Mouse (Mus musculus) forebrain, embryonic 10.5 days (tissue): ENCODE data around the gene Dmc1. TPM values are rescaled to one million over a fixed set of nuclear protein-coding genes. Genes with fewer than 3 reads are reported as not detected.
A peak's percentile ranks its signal among the peaks of the same experiment; 100 is the strongest.

Experiments
- DNase-seq: peaks from one replicate; pipeline ENCODE4 v3.0.0-alpha.2; 2017; ENCODE audit warnings: low spot score; ENCODE audit errors: extremely low spot score
- H3K27ac ChIP-seq: fragments of 300-500 bp; sonication (generic); 2 replicates; pipeline ENCODE4 v1.5.1; 2016; ENCODE audit warnings: mild to moderate bottlenecking
- H3K27me3 ChIP-seq: fragments of 300-500 bp; sonication (generic); 2 replicates; pipeline ENCODE4 v1.6.1; 2016; ENCODE audit warnings: mild to moderate bottlenecking; ENCODE audit not compliant: poor library complexity, severe bottlenecking
- H3K36me3 ChIP-seq: fragments of 300-500 bp; sonication (generic); replicated peaks from 2 replicates; pipeline ENCODE4 v1.6.1; 2016; ENCODE audit warnings: mild to moderate bottlenecking, moderate library complexity
- H3K4me1 ChIP-seq: fragments of 300-500 bp; sonication (generic); 2 replicates; pipeline ENCODE4 v1.6.1; 2016
- H3K4me3 ChIP-seq: fragments of 300-500 bp; sonication (generic); 2 replicates; pipeline ENCODE4 v1.5.1; 2016; ENCODE audit warnings: mild to moderate bottlenecking, moderate library complexity
- H3K9me3 ChIP-seq: fragments of 300-500 bp; sonication (generic); 2 replicates; pipeline ENCODE4 v1.6.1; 2016; ENCODE audit warnings: mild to moderate bottlenecking, moderate library complexity
- WGBS: fragments of 180-500 bp; shearing (Covaris S2); methylation state at CpG from one replicate; pipeline ENCODE4 v1.1.7; 2016; 5-methylcytosine and 5-hydroxymethylcytosine counted together
- polyA plus RNA-seq: library from polyadenylated mRNA; unstranded; fragments of >200 nt; fragmentation: Nextera tagmentation; extraction: Ambion mirVana; gene quantifications from 2 replicates; pipeline ENCODE4 v1.2.1, GENCODE M21; 2016

Dmc1 gene
- polyA plus RNA-seq, 1 experiment from 2014 or later = 1.2 TPM

- Histone ChIP-seq H3K27ac (peak overlapping the region; percentile 99), H3K36me3 (peaks cover 27% of the 10 kb centered on the region), H3K4me3 (peak overlapping the region; percentile 76), H3K4me1 (peaks cover 34% of the 10 kb centered on the region), H3K27me3 (peaks cover 8% of the 10 kb centered on the region; the same call in 1 of the 2 replicates), H3K9me3 (no peaks in the 10 kb centered on the region)
- DNase-seq = no peak
- 78% methylated on average over 17 of the region's 17 CpGs for WGBS
These were observed 57.6 kb downstream of the Dmc1 start for GRCm38 (mm10) chr15:79547289-79547820.

GRCm38 (mm10) chr15:79546410-79547288 lies 58.3 kb downstream of the Dmc1 start, which contains the start of gene Ddx17:
Gene Ddx17 (minus strand): TSS chr15:79546741.
- WGBS = 3% methylated on average over 84 of the region's 84 CpGs
- no peaks in the 10 kb centered on the region for H3K9me3 ChIP-seq
- peak within 1 kb of the TSS; percentile 76 for H3K4me3 ChIP-seq
- H3K27me3 ChIP-seq = peaks cover 8% of the 10 kb centered on the region; the same call in 1 of the 2 replicates
- peaks cover 34% of the 10 kb centered on the region for H3K4me1 ChIP-seq
- peak; percentile 99 for DNase-seq
- H3K36me3 ChIP-seq = peaks cover 34% of the 10 kb centered on the region
- H3K27ac ChIP-seq = peak within 1 kb of the TSS; percentile 99

GRCm38 (mm10) chr15:79545921-79546399 lies 58.9 kb downstream of the Dmc1 start:
- no peaks in the 10 kb centered on the region for H3K9me3 ChIP-seq
- H3K36me3 ChIP-seq = peaks cover 41% of the 10 kb centered on the region
- H3K27me3 ChIP-seq = peaks cover 8% of the 10 kb centered on the region; the same call in 1 of the 2 replicates
- H3K4me1 ChIP-seq = peaks cover 34% of the 10 kb centered on the region
- H3K4me3 ChIP-seq = peak overlapping the region; percentile 76
- peak overlapping the region; percentile 99 for H3K27ac ChIP-seq
- no peak for DNase-seq
- under 1% methylated on average over 51 of the region's 52 CpGs for WGBS

- Histone ChIP-seq H3K27me3 (peaks cover 8% of the 10 kb centered on the region; the same call in 1 of the 2 replicates), H3K4me1 (peaks cover 34% of the 10 kb centered on the region), H3K9me3 (no peaks in the 10 kb centered on the region), H3K4me3 (peak overlapping the region; percentile 76), H3K27ac (peak overlapping the region; percentile 99), H3K36me3 (peaks cover 46% of the 10 kb centered on the region)
- 1% methylated on average over 3 of the region's 3 CpGs for WGBS
- no peak for DNase-seq
These were observed 59.4 kb downstream of the Dmc1 start for GRCm38 (mm10) chr15:79545496-79545895.

GRCm38 (mm10) chr15:79543968-79544367 lies 60.9 kb downstream of the Dmc1 start:
- Histone ChIP-seq H3K4me3 (peak overlapping the region; percentile 76), H3K9me3 (no peaks in the 10 kb centered on the region), H3K27ac (no peak overlapping the region), H3K4me1 (peaks cover 26% of the 10 kb centered on the region), H3K27me3 (peaks cover 8% of the 10 kb centered on the region; the same call in 1 of the 2 replicates), H3K36me3 (peaks cover 61% of the 10 kb centered on the region)
- 95% methylated on average over 3 of the region's 3 CpGs for WGBS
- no peak for DNase-seq

- no peak overlapping the region for H3K4me3 ChIP-seq
- 92% methylated on average over 3 of the region's 3 CpGs for WGBS
- peaks cover 100% of the 10 kb centered on the region for H3K36me3 ChIP-seq
- no peaks in the 10 kb centered on the region for H3K9me3 ChIP-seq
- DNase-seq = no peak
- H3K4me1 ChIP-seq = no peaks in the 10 kb centered on the region
- H3K27me3 ChIP-seq = no peaks in the 10 kb centered on the region
- H3K27ac ChIP-seq = no peak overlapping the region
These were observed 71.1 kb downstream of the Dmc1 start for GRCm38 (mm10) chr15:79533796-79534195.

- H3K27ac ChIP-seq = no peak overlapping the region
- H3K4me3 ChIP-seq = no peak overlapping the region
- no peaks in the 10 kb centered on the region for H3K27me3 ChIP-seq
- DNase-seq = no peak
- no peaks in the 10 kb centered on the region for H3K9me3 ChIP-seq
- H3K4me1 ChIP-seq = no peaks in the 10 kb centered on the region
- peaks cover 95% of the 10 kb centered on the region for H3K36me3 ChIP-seq
- 87% methylated on average over 7 of the region's 7 CpGs for WGBS
These were observed 75.0 kb downstream of the Dmc1 start for GRCm38 (mm10) chr15:79529935-79530334.

GRCm38 (mm10) chr15:79527991-79528639 lies 76.8 kb downstream of the Dmc1 start:
- no peak overlapping the region for H3K4me3 ChIP-seq
- no peak for DNase-seq
- WGBS = 76% methylated on average over 5 of the region's 5 CpGs
- no peaks in the 10 kb centered on the region for H3K4me1 ChIP-seq
- peaks cover 77% of the 10 kb centered on the region for H3K36me3 ChIP-seq
- H3K27me3 ChIP-seq = no peaks in the 10 kb centered on the region
- H3K27ac ChIP-seq = no peak overlapping the region
- no peaks in the 10 kb centered on the region for H3K9me3 ChIP-seq

GRCm38 (mm10) chr15:79527192-79527591 lies 77.7 kb downstream of the Dmc1 start:
- H3K36me3 ChIP-seq = peaks cover 68% of the 10 kb centered on the region

GRCm38 (mm10) chr15:79525979-79526768 lies 78.7 kb downstream of the Dmc1 start:
- WGBS = 68% methylated on average over 9 of the region's 9 CpGs
- Histone ChIP-seq H3K27me3 (no peaks in the 10 kb centered on the region), H3K4me1 (no peaks in the 10 kb centered on the region), H3K27ac (no peak overlapping the region), H3K36me3 (peaks cover 57% of the 10 kb centered on the region), H3K9me3 (no peaks in the 10 kb centered on the region), H3K4me3 (no peak overlapping the region)
- DNase-seq = no peak

More at GRCm38 (mm10) chr15:79527192-79527591, 77.7 kb downstream of the Dmc1 start:
- no peak overlapping the region for H3K27ac ChIP-seq
- H3K27me3 ChIP-seq = no peaks in the 10 kb centered on the region
- H3K4me3 ChIP-seq = no peak overlapping the region
- 79% methylated on average over 4 of the region's 4 CpGs for WGBS
- no peaks in the 10 kb centered on the region for H3K4me1 ChIP-seq
- no peaks in the 10 kb centered on the region for H3K9me3 ChIP-seq
- peak; percentile 21 for DNase-seq

GRCm38 (mm10) chr15:79525564-79525963 lies 79.3 kb downstream of the Dmc1 start:
- no peaks in the 10 kb centered on the region for H3K4me1 ChIP-seq
- no peaks in the 10 kb centered on the region for H3K27me3 ChIP-seq
- peaks cover 51% of the 10 kb centered on the region for H3K36me3 ChIP-seq
- no peak overlapping the region for H3K4me3 ChIP-seq
- no peaks in the 10 kb centered on the region for H3K9me3 ChIP-seq
- DNase-seq = no peak
- H3K27ac ChIP-seq = no peak overlapping the region
- 92% methylated on average over 5 of the region's 5 CpGs for WGBS
